ENCODE assay signal across 27 mouse cellular contexts in genomic region chr2:25244144-25244543, GRCm38 (mm10). TPM values are rescaled to one million over a fixed set of nuclear protein-coding genes. Genes with fewer than 3 reads are reported as not detected.
"Had no signal": no experiment of that assay in that cellular context is flagged by ENCODE, and none has a peak within 500 bp of the region (broad histone marks: within the 10 kb centered on the region; RNA-seq: fewer than 3 reads in every experiment).

No protein-coding gene starts in this region.

- H3K4me2 ChIP-seq: limb, embryonic 12.5 days; limb, embryonic 15.5 days; liver, embryonic 11.5 days; lung, embryonic 14.5 days; midbrain, embryonic 11.5 days had no signal

- ATAC-seq: intestine, postnatal 0 days; liver, postnatal 0 days; lung, postnatal 0 days had no signal

- DNase-seq: kidney, postnatal 10 days; layer of hippocampus, adult 9-11 months; left cerebral cortex, postnatal 4 days; liver, postnatal 0 days; lung, embryonic 14.5 days; midbrain, embryonic 14.5 days; thymus, adult 18-20 months; thymus, postnatal 36 days had no signal

- H3K27ac ChIP-seq: limb, embryonic 12.5 days; limb, embryonic 15.5 days; liver, embryonic 14.5 days; macrophage; neural tube, embryonic 13.5 days had no signal

- H3K4me3 ChIP-seq: limb, embryonic 12.5 days; limb, embryonic 15.5 days had no signal

- H3K9me3 ChIP-seq: limb, embryonic 12.5 days; limb, embryonic 15.5 days; neural tube, embryonic 13.5 days had no signal

- H3K9ac ChIP-seq: limb, embryonic 12.5 days; limb, embryonic 15.5 days; liver, embryonic 14.5 days; liver, postnatal 0 days; lung, embryonic 14.5 days had no signal

RNA-seq across cellular contexts. Expression of gene Cysrt1, which starts 1.9 kb away (rescaled TPM):
- total RNA-seq: layer of hippocampus, adult 2 months; left cerebral cortex, adult 8-10 months; left cerebral cortex, postnatal 4 days; megakaryocyte-erythroid progenitor cell, adult 5-6 weeks had no signal
- polyA plus RNA-seq: kidney, embryonic 14.5 days; limb, embryonic 12.5 days; liver, embryonic 11.5 days; liver, embryonic 14.5 days; liver, postnatal 0 days; lung, embryonic 14.5 days; macrophage; midbrain, embryonic 11.5 days; midbrain, embryonic 14.5 days; spleen, adult 2 months had no signal

RNA-seq across cellular contexts. Expression of gene Rnf208, which starts 2.1 kb away (rescaled TPM):
- polyA plus RNA-seq: macrophage had no signal

RNA-seq across cellular contexts. Expression of gene Rnf224, which starts 7.6 kb away (rescaled TPM):
- total RNA-seq: layer of hippocampus, adult 2 months; layer of hippocampus, postnatal 25 days; left cerebral cortex, adult 8-10 months; left cerebral cortex, postnatal 14 days; left cerebral cortex, postnatal 4 days; megakaryocyte-erythroid progenitor cell, adult 5-6 weeks had no signal
- polyA plus RNA-seq: large intestine, adult 2 months; limb, embryonic 12.5 days; liver, embryonic 14.5 days; liver, postnatal 0 days; lung, embryonic 14.5 days; macrophage; midbrain, embryonic 11.5 days; midbrain, embryonic 14.5 days; midbrain, postnatal 0 days; neural tube, embryonic 13.5 days; small intestine, adult 2 months; spleen, adult 2 months had no signal

RNA-seq across cellular contexts. Expression of gene Slc34a3, which starts 10.0 kb away (rescaled TPM):
- total RNA-seq: layer of hippocampus, adult 2 months; layer of hippocampus, postnatal 25 days; left cerebral cortex, adult 8-10 months; left cerebral cortex, postnatal 14 days; left cerebral cortex, postnatal 4 days; megakaryocyte-erythroid progenitor cell, adult 5-6 weeks; midbrain, postnatal 0 days had no signal
- polyA plus RNA-seq: limb, embryonic 12.5 days; limb, embryonic 15.5 days; liver, postnatal 0 days; lung, embryonic 14.5 days; lung, postnatal 0 days; macrophage; midbrain, embryonic 11.5 days; midbrain, embryonic 14.5 days; midbrain, postnatal 0 days; neural tube, embryonic 13.5 days had no signal
